Mouse (Mus musculus): ENCODE data around the gene Adarb1.

DNA sequence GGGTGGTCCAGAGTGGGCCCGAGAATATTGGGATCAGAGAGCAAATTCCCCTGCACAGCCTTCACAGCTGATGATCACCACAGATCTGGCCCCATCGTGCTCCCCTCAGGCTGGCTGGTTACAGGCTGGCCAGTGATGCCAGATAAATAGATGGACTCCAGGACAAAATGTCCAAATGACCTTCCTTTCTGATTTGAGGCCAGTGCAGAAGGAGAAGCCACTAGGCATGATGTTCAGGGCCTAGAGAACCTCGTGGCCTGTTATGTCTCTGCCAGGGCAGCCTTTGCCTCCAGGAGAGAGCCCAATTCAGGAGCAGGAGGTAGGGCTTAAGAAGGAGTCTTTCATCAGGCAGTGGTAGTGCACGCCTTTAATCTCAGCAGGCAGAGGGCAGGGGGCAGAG is 17.3 kb upstream of the Adarb1 start:
- no peak for TF ChIP-seq POLR2A (IDR thresholded peaks at IDR 0.05; ENCODE audit: insufficient read length, low read depth)
- TF ChIP-seq USF1 (IDR thresholded peaks at IDR 0.05; ENCODE audit: low read depth): no peak
- TF ChIP-seq POLR2AphosphoS2 (IDR thresholded peaks at IDR 0.05; ENCODE audit: insufficient read length, low read depth): no peak
- TF ChIP-seq MAX (IDR thresholded peaks at IDR 0.05; ENCODE audit: low read depth): no peak
- TF ChIP-seq E2F4 (IDR thresholded peaks at IDR 0.05; ENCODE audit: insufficient read depth): no peak

Data from myocyte (in vitro differentiated cells).